Mouse (Mus musculus) embryonic fibroblast, embryonic 13.5 days (primary cell): ENCODE data around the gene Naa25.

ENCODE experiments used
- CTCF ChIP-seq: IDR thresholded peaks from 2 replicates; pipeline ENCODE4 v1.5.1; 2011; ENCODE audit warnings: mild to moderate bottlenecking, control low read depth, low read length, moderate library complexity, borderline replicate concordance; ENCODE audit not compliant: insufficient read depth
- POLR2A ChIP-seq: IDR thresholded peaks from 2 replicates; pipeline ENCODE4 v1.6.1; 2011; ENCODE audit warnings: low read depth, mild to moderate bottlenecking, control low read depth, low read length, moderate library complexity

DNA sequence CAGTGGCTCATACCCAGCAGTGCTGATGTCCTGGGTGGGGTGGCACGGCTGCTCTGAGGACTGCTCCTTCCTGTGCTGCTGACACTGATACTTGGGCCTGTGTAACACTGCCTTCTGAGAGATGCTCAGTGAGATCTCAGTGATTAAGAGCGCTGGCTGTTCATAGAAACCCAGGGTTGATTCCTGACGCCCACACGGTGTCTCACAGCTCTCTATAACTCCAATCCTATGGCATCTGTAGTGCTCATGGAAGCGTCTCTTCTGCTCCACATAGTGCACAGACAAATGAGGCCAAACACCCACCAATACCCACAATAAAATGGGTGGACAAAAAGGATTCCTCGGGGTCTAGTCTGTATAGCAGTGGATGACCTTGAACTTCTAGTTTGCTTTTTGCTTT is 25.1 kb downstream of the Naa25 start:
- no peak for TF ChIP-seq POLR2A
- TF ChIP-seq CTCF: no peak
